Mouse (Mus musculus): ENCODE results near the gene Ldah.
A peak's percentile ranks its signal among the peaks of the same experiment; 100 is the strongest.
"Not testable (repeated sequence)": the region's sequence is repeated elsewhere in the genome, so short reads cannot be mapped to it uniquely, and the experiment has no call there.

The Ldah gene

GRCm38 (mm10) chr12:8207978-8208403, at the start of gene Ldah:
Gene Ldah, plus strand, starts transcription at chr12:8208107.
- DNase-seq (ENCODE audit: low spot score in 2 of 2), result peak; percentile 95

- DNase-seq (ENCODE audit: low spot score in 2 of 2), result no peak
Measured at GRCm38 (mm10) chr12:8167743-8168142, 40.2 kb upstream of the Ldah start.

GRCm38 (mm10) chr12:8180921-8181320, 27.0 kb upstream of the Ldah start:
- no peak for DNase-seq (ENCODE audit: low spot score in 2 of 2)

GRCm38 (mm10) chr12:8181744-8182143, 26.2 kb upstream of the Ldah start:
- DNase-seq (ENCODE audit: low spot score in 2 of 2), result no peak

- no peak for DNase-seq (ENCODE audit: low spot score in 2 of 2)
Measured at GRCm38 (mm10) chr12:8184518-8184917, 23.4 kb upstream of the Ldah start.

- no peak for DNase-seq (ENCODE audit: low spot score in 2 of 2)
Measured at GRCm38 (mm10) chr12:8188161-8188560, 19.7 kb upstream of the Ldah start.

GRCm38 (mm10) chr12:8188796-8189535, 18.9 kb upstream of the Ldah start:
- not testable (repeated sequence) for DNase-seq (ENCODE audit: low spot score in 2 of 2)

GRCm38 (mm10) chr12:8189722-8190121, 18.2 kb upstream of the Ldah start:
- no peak for DNase-seq (ENCODE audit: low spot score in 2 of 2)

- DNase-seq (ENCODE audit: low spot score in 2 of 2), result no peak
Measured at GRCm38 (mm10) chr12:8205721-8206120, 2.2 kb upstream of the Ldah start.

- DNase-seq (ENCODE audit: low spot score in 2 of 2), result no peak
Measured at GRCm38 (mm10) chr12:8207578-8207977, 329 bp upstream of the Ldah start.

- DNase-seq (ENCODE audit: low spot score in 2 of 2), result no peak
Measured at GRCm38 (mm10) chr12:8216392-8217280, 8.7 kb downstream of the Ldah start.

GRCm38 (mm10) chr12:8223036-8223435, 15.1 kb downstream of the Ldah start:
- no peak for DNase-seq (ENCODE audit: low spot score in 2 of 2)

GRCm38 (mm10) chr12:8231101-8231500, 23.2 kb downstream of the Ldah start:
- DNase-seq (ENCODE audit: low spot score in 2 of 2), result no peak

GRCm38 (mm10) chr12:8232679-8233078, 24.8 kb downstream of the Ldah start:
- no peak for DNase-seq (ENCODE audit: low spot score in 2 of 2)

GRCm38 (mm10) chr12:8242181-8242580, 34.3 kb downstream of the Ldah start:
- no peak for DNase-seq (ENCODE audit: low spot score in 2 of 2)

GRCm38 (mm10) chr12:8244746-8245145, 36.8 kb downstream of the Ldah start:
- DNase-seq (ENCODE audit: low spot score in 2 of 2), result no peak

- DNase-seq (ENCODE audit: low spot score in 2 of 2), result no peak
Measured at GRCm38 (mm10) chr12:8260297-8260696, 52.4 kb downstream of the Ldah start.

- no peak for DNase-seq (ENCODE audit: low spot score in 2 of 2)
Measured at GRCm38 (mm10) chr12:8266311-8266710, 58.4 kb downstream of the Ldah start.

GRCm38 (mm10) chr12:8269627-8270026, 61.7 kb downstream of the Ldah start:
- DNase-seq (ENCODE audit: low spot score in 2 of 2), result no peak

- no peak for DNase-seq (ENCODE audit: low spot score in 2 of 2)
Measured at GRCm38 (mm10) chr12:8271405-8271804, 63.5 kb downstream of the Ldah start.

GRCm38 (mm10) chr12:8273471-8274171, 65.7 kb downstream of the Ldah start:
- DNase-seq (ENCODE audit: low spot score in 2 of 2), result no peak

- DNase-seq (ENCODE audit: low spot score in 2 of 2), result no peak
Measured at GRCm38 (mm10) chr12:8275424-8275823, 67.5 kb downstream of the Ldah start.

Measured in right cerebral cortex, postnatal 10 days (tissue).